Mouse (Mus musculus) testis, postnatal 14 days (tissue): ENCODE data around the gene Utrn.

Experiments
- DNase-seq: peaks from one replicate; pipeline ENCODE4 v3.0.0; 2021; ENCODE audit warnings: low spot score

Utrn gene

DNA sequence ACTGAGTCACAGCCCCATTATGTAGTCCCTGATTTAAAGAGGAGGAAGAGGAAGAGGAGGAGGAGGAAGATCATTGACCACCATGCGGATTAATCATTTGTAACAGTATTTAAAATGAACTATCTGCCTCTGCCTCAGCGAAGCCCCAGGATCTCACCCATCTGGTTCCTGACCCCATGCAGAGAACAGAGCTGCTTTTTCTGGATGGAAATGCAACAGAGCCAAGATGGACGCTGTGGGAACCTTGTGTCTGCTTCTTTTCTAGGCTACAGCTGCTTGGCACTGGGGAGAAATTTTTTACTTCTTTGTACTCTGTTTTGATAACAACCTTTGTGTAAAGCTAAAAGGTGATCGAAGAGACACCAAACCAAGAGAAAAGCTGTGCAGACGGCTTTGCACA, 137.7 kb downstream of the Utrn start:
- no peak for DNase-seq

GRCm38 (mm10) chr10:12729635-12730034, 139.5 kb downstream of the Utrn start:
- no peak for DNase-seq

DNA sequence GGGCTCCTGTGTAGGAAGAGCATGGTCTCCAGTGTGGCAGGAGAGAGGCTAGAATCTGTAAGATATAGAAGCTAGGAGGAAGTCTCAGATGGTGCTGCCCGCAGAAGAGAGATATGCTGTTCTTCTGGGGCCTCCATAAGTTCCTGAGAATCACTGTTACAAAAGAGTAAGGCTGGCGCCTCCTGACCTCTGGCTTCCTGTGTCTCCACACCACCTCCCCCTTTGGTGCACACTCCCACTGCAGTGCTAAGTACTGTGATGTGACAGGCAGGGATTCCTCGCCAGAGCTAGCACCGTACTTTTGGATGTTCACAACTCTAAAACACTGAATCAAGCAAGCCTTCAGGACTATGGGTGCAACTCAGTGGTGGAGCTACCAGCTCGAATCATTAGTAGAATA, 140.1 kb downstream of the Utrn start:
- DNase-seq, result no peak

DNA sequence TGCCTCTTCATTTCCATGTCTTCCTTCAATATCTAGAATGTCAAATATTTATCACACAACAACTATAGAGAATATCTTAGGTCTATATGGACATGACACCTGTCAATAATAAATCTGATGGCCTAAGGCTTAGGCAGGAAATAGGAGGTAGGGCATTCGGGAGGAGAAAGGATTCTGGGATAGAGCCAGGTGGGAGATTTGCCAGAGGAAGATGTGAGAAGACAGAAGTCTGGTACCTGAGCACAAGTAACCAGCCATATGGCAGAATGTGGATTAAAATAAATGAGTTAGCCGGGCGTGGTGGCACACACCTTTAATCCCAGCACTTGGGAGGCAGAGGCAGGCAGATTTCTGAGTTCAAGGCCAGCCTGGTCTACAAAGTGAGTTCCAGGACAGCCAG, 141.3 kb downstream of the Utrn start:
- no peak for DNase-seq

- DNase-seq, result no peak
These were observed 143.0 kb downstream of the Utrn start for GRCm38 (mm10) chr10:12726041-12726608.

DNA sequence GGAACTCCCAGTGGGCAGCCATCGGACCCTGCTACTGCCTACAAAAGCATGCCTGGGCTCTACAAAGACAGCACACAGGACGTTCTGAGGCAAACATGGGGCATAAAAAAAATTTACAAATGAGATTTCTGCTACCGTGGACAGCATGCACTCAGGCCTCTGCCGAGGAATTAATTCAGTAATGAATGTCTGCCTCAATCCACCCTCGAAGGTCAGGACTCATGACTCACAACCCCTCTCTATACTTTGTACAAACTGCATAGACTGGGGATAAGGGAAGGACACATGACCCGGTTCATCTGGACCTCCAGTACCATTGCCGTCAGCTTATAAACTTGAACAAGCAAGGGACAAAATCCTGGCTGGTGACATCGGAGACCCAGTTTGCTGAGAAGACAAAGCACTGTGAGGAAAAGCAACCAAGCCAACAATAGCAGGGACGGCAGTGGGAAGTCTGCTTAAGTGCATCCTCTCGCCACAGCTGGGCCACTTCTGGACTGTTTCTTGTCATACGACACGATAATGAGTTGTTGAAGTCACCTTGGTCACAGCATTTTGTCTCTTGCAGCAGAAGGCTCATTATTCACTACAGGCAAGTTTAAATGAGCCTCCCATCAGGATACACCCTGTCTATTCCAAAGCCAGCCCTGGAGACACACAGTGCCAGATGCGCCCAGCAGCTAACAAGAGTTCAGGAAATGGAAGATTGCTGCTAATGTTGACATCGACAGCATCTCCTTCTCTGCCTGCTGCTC, 144.7 kb downstream of the Utrn start:
- DNase-seq, result no peak

- DNase-seq, result no peak
These were observed 145.9 kb downstream of the Utrn start for GRCm38 (mm10) chr10:12723269-12723668.

GRCm38 (mm10) chr10:12722111-12722510, 147.1 kb downstream of the Utrn start:
- no peak for DNase-seq

DNA sequence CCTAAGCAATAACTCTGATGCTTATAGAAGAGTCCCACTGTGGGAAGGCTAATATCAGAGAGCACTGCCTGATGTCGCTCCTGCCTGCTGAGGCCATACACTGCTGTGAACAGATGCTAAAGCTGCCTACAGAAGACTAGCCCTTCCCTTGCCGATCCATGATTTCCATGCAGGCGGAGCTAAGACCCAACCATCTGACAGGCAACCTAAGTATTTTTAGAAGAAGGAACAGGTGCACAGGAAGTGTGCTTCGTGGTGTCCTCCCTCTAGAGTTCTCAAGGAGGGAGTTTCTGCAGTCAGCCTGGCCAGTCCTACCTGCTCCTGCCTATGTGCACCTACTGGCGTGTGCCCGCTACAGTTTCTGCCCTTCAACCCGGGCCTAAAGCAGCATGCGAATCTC, 150.8 kb downstream of the Utrn start:
- no peak for DNase-seq

GRCm38 (mm10) chr10:12717381-12717780, 151.8 kb downstream of the Utrn start:
- DNase-seq, result no peak

GRCm38 (mm10) chr10:12716657-12717327, 152.4 kb downstream of the Utrn start:
- DNase-seq, result no peak

GRCm38 (mm10) chr10:12713236-12713855, 155.8 kb downstream of the Utrn start:
- DNase-seq, result no peak

GRCm38 (mm10) chr10:12711332-12711831, 157.8 kb downstream of the Utrn start:
- no peak for DNase-seq

DNA sequence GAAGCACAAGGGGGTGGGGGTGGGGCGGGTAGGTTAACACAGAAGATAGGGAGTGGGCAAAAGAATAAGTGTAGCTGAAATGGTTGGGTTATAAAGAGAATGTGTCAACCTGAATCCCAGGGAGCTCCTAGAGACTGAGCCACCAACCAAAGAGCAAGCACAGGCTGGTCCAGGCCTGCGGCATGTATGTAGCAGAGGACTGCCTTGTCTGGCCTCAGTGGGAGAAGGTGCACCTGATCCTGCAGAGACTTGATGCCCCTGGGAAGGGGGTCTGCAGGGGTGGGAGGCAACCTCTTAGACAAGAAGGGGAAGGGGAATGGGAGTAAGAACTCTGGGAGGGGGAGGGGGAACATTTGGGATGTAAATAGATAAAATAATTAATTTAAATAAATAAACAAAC, 162.6 kb downstream of the Utrn start:
- no peak for DNase-seq

DNA sequence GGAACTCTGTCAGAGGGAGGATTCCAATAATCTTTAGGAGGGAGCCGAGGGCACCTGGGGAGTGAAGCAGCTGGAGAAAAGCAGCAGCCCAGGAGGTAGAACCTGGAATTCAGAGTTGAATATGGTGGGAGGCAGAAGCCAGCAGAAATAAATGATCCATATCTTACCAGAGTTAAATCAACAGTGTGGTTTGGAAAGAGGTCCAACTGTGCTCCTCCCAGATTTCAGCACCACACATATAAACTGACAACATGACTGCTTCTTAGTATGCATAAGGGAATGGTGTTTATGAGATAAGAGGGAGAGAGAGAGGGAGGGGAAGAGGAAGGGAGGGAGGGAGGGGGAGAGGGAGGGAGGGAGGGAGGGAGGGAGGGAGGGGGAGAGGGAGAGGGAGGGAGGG, 163.2 kb downstream of the Utrn start:
- no peak for DNase-seq

DNA sequence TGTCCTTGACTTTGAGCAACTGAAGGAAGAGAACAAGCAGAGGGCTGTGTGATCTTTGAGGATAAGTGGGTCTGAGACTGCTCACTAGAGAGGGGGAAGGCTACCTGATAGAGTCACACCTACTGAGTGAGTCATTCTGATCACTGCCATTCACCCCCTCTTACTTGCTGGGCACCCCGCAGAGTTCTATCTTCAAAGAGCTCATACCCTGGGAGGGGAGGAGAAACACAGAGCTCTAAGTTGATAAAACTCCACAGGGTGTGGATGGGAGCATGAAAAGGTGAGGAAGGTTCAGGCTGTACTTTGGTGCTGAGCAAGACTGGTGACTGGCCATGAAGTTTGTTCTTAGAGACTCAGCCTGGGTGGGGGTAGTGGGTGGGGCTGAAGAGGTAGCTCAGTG, 164.9 kb downstream of the Utrn start:
- no peak for DNase-seq

DNA sequence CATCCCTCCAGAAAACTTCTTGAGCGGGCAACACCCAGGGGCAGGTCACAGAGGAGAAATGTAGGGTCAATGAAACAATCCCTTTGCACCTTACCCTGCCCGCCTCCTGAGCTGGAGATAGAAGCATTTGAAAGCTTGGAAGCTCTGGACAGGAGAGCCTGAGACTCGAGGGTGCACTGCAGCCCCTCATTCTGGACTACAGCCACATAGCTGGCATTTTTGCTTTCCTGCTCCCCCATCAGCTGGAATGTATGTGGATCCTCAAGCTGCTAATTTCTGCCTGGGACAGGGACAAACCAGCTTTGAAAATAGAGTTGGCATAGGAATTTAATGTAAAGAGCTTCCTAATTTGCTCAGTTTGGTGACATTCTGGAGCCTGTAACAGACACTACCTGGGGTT, 165.6 kb downstream of the Utrn start:
- DNase-seq, result no peak

DNA sequence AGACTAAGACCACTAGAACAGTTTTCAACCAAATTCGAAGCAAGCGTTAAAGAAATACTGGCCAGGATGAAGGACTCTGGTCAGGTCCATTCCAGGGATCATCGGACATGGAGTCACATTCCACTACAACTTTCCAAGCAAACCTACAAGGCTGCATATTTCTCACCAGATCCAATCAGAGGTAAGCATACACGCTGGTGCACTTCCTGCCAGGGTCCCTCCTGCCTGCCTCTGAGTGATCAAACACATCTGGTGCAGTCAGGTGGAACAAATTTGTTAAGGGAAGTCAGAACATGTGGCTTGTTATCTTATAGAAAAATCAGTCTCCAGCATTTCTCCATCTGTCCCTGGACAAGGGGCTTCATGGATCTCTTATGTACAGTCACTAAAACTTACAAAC, 167.0 kb downstream of the Utrn start:
- no peak for DNase-seq

GRCm38 (mm10) chr10:12701694-12702093, 167.5 kb downstream of the Utrn start:
- no peak for DNase-seq

DNA sequence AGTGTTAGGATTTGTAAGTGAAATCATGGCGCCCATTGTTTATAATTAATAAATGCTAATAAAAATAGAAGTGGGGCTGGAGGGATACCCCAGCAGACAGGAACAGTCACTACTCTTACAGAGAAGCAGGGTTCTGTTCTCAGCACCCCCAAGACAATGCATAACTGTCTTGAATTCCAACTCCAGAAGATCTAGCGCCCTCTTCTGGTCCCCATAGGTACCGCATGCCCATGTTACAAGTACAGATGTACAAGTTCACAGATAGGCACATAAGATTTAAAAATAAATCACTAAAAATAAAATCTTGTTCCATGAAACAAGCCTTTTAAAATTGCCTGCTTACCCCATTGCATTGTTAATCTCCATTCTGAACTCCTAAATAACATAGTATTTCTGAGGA, 168.6 kb downstream of the Utrn start:
- DNase-seq, result no peak

DNA sequence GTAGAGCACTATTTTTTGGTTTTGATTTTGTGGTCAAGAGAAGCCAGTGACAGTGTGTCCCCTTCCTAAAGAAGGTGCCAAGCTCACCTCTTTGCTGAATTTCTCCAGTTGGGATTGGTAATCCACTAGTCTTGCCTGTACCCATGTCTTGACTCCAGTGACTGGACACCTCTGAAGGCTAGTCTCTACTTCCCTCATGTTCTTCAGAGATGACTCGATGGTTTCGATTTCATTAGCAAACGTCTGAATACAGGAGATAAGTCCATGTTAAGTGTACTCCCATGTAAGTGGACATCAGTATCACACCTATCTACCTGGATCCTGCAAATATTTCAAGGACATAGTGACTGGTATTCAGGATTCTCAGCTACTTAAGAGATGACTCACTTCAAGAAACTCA, 171.3 kb downstream of the Utrn start:
- DNase-seq, result no peak

DNA sequence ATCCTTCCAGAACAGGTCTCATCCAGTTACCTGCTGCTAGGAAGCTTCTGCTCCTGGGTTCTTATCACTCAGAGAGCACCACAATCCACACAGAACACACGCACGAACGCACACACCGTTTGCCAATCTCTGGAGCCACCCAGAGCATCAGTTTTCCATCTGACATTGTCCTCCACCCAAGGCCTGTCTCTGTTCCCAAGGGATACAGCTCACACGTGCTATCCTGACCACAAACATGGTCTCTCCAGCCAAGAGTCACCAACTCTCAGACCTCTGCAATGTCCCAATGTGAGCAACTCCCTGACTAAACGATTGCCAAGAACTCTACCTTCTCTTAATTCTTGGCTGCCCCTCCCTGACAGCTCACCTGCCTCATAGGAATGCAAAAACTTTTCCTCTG, 172.5 kb downstream of the Utrn start:
- no peak for DNase-seq

GRCm38 (mm10) chr10:12694774-12695173, 174.4 kb downstream of the Utrn start:
- no peak for DNase-seq
